Mouse (Mus musculus) liver, adult 2 months (tissue): Measurements from ENCODE around the gene Prr23a2.

Source experiments
- CTCF ChIP-seq: fragments of 200-500 bp; IDR thresholded peaks from 2 replicates; pipeline ENCODE4 v1.5.1; 2011; ENCODE audit warnings: low read depth, low read length, control low read depth
- POLR2A ChIP-seq: fragments of 200-500 bp; IDR thresholded peaks from 2 replicates; pipeline ENCODE4 v1.6.1; 2011; ENCODE audit warnings: low read length, control low read depth; ENCODE audit not compliant: insufficient read depth; ENCODE audit errors: extremely low read depth

- TF ChIP-seq CTCF (no peak), POLR2A (no peak)
Measured at GRCm38 (mm10) chr9:98901486-98901885, 45.2 kb downstream of the Prr23a2 start.
